Mouse (Mus musculus): ENCODE data around the gene Setd5. TPM values are rescaled to one million over a fixed set of nuclear protein-coding genes. Genes with fewer than 3 reads are reported as not detected.

The Setd5 gene
- polyA plus RNA-seq, 1 experiment from 2014 or later, result 47.5 TPM

- Histone ChIP-seq H3K36me3 (peaks cover 52% of the 10 kb centered on the region), H3K9me3 (no peaks in the 10 kb centered on the region), H3K9ac (no peak overlapping the region), H3K4me2 (no peak overlapping the region), H3K4me1 (replicated peaks) (no peaks in the 10 kb centered on the region), H3K4me3 (no peak overlapping the region), H3K27me3 (no peaks in the 10 kb centered on the region), H3K27ac (replicated peaks) (no peak overlapping the region)
- ATAC-seq (ENCODE audit: low FRiP score, low read depth), result no peak
- WGBS, result 88% methylated on average over 6 of the region's 6 CpGs
Observed at GRCm38 (mm10) chr6:113154886-113155285, 77.7 kb downstream of the Setd5 start.

GRCm38 (mm10) chr6:113156064-113156463 is 78.9 kb downstream of the Setd5 start:
- Histone ChIP-seq H3K9me3 (no peaks in the 10 kb centered on the region), H3K4me2 (no peak overlapping the region), H3K4me3 (no peak overlapping the region), H3K4me1 (replicated peaks) (no peaks in the 10 kb centered on the region), H3K9ac (no peak overlapping the region), H3K27me3 (no peaks in the 10 kb centered on the region), H3K27ac (replicated peaks) (no peak overlapping the region), H3K36me3 (peaks cover 41% of the 10 kb centered on the region)
- WGBS, result 95% methylated on average over 4 of the region's 4 CpGs
- no peak for ATAC-seq (ENCODE audit: low FRiP score, low read depth)

- WGBS, result 96% methylated on average over 10 of the region's 10 CpGs
- no peak for ATAC-seq (ENCODE audit: low FRiP score, low read depth)
- H3K9me3 ChIP-seq, result no peaks in the 10 kb centered on the region
- H3K4me2 ChIP-seq, result no peak overlapping the region
- no peaks in the 10 kb centered on the region for H3K4me1 ChIP-seq (replicated peaks)
- no peak overlapping the region for H3K9ac ChIP-seq
- H3K27ac ChIP-seq (replicated peaks), result no peak overlapping the region
- H3K27me3 ChIP-seq, result no peaks in the 10 kb centered on the region
- H3K36me3 ChIP-seq, result peaks cover 9% of the 10 kb centered on the region
- H3K4me3 ChIP-seq, result no peak overlapping the region
Observed at GRCm38 (mm10) chr6:113160106-113160505, 82.9 kb downstream of the Setd5 start.

- Histone ChIP-seq H3K27me3 (no peaks in the 10 kb centered on the region), H3K4me3 (no peak overlapping the region), H3K4me1 (replicated peaks) (no peaks in the 10 kb centered on the region), H3K9me3 (no peaks in the 10 kb centered on the region), H3K9ac (no peak overlapping the region), H3K36me3 (no peaks in the 10 kb centered on the region), H3K4me2 (no peak overlapping the region), H3K27ac (replicated peaks) (no peak overlapping the region)
- ATAC-seq (ENCODE audit: low FRiP score, low read depth), result no peak
- whole genome bisulfite sequencing, result 91% methylated on average over 1 of the region's 1 CpGs
Observed at GRCm38 (mm10) chr6:113161982-113162381, 84.8 kb downstream of the Setd5 start.

GRCm38 (mm10) chr6:113163513-113163912 is 86.3 kb downstream of the Setd5 start:
- Histone ChIP-seq H3K27ac (replicated peaks) (no peak overlapping the region), H3K4me1 (replicated peaks) (no peaks in the 10 kb centered on the region), H3K27me3 (no peaks in the 10 kb centered on the region), H3K9me3 (no peaks in the 10 kb centered on the region), H3K9ac (no peak overlapping the region), H3K4me2 (no peak overlapping the region), H3K36me3 (no peaks in the 10 kb centered on the region), H3K4me3 (no peak overlapping the region)
- no peak for ATAC-seq (ENCODE audit: low FRiP score, low read depth)

- Histone ChIP-seq H3K36me3 (peaks cover 12% of the 10 kb centered on the region), H3K27ac (replicated peaks) (no peak overlapping the region)
Observed at GRCm38 (mm10) chr6:113166661-113167251, 89.6 kb downstream of the Setd5 start.

GRCm38 (mm10) chr6:113168316-113168975 is 91.3 kb downstream of the Setd5 start:
- no peak overlapping the region for H3K9ac ChIP-seq
- H3K9me3 ChIP-seq, result no peaks in the 10 kb centered on the region
- H3K36me3 ChIP-seq, result peaks cover 13% of the 10 kb centered on the region
- no peak overlapping the region for H3K27ac ChIP-seq (replicated peaks)
- no peak for ATAC-seq (ENCODE audit: low FRiP score, low read depth)
- 94% methylated on average over 7 of the region's 7 CpGs for WGBS
- H3K27me3 ChIP-seq, result no peaks in the 10 kb centered on the region
- H3K4me1 ChIP-seq (replicated peaks), result no peaks in the 10 kb centered on the region
- H3K4me2 ChIP-seq, result no peak overlapping the region
- H3K4me3 ChIP-seq, result no peak overlapping the region

More at GRCm38 (mm10) chr6:113166661-113167251, 89.6 kb downstream of the Setd5 start:
- H3K4me3 ChIP-seq, result no peak overlapping the region
- no peaks in the 10 kb centered on the region for H3K4me1 ChIP-seq (replicated peaks)
- no peak overlapping the region for H3K9ac ChIP-seq
- no peak overlapping the region for H3K4me2 ChIP-seq
- 68% methylated on average over 17 of the region's 17 CpGs for WGBS
- ATAC-seq (ENCODE audit: low FRiP score, low read depth), result no peak
- no peaks in the 10 kb centered on the region for H3K9me3 ChIP-seq
- no peaks in the 10 kb centered on the region for H3K27me3 ChIP-seq

GRCm38 (mm10) chr6:113169852-113170251 is 92.7 kb downstream of the Setd5 start:
- Histone ChIP-seq H3K4me2 (no peak overlapping the region), H3K27ac (replicated peaks) (no peak overlapping the region)

GRCm38 (mm10) chr6:113170651-113171050 is 93.5 kb downstream of the Setd5 start:
- H3K9me3 ChIP-seq, result no peaks in the 10 kb centered on the region
- H3K4me1 ChIP-seq (replicated peaks), result no peaks in the 10 kb centered on the region
- no peak overlapping the region for H3K4me3 ChIP-seq
- WGBS, result 97% methylated on average over 8 of the region's 8 CpGs
- H3K9ac ChIP-seq, result no peak overlapping the region
- H3K4me2 ChIP-seq, result no peak overlapping the region
- no peak overlapping the region for H3K27ac ChIP-seq (replicated peaks)
- peaks cover 23% of the 10 kb centered on the region for H3K36me3 ChIP-seq
- ATAC-seq (ENCODE audit: low FRiP score, low read depth), result no peak
- H3K27me3 ChIP-seq, result no peaks in the 10 kb centered on the region

More at GRCm38 (mm10) chr6:113169852-113170251, 92.7 kb downstream of the Setd5 start:
- peaks cover 23% of the 10 kb centered on the region for H3K36me3 ChIP-seq
- no peaks in the 10 kb centered on the region for H3K4me1 ChIP-seq (replicated peaks)
- no peak overlapping the region for H3K9ac ChIP-seq
- no peak for ATAC-seq (ENCODE audit: low FRiP score, low read depth)
- H3K9me3 ChIP-seq, result no peaks in the 10 kb centered on the region
- 74% methylated on average over 3 of the region's 3 CpGs for WGBS
- H3K4me3 ChIP-seq, result no peak overlapping the region
- no peaks in the 10 kb centered on the region for H3K27me3 ChIP-seq

- Histone ChIP-seq H3K4me2 (no peak overlapping the region), H3K27me3 (no peaks in the 10 kb centered on the region), H3K9me3 (no peaks in the 10 kb centered on the region), H3K27ac (replicated peaks) (no peak overlapping the region), H3K9ac (no peak overlapping the region), H3K4me3 (no peak overlapping the region), H3K36me3 (peaks cover 28% of the 10 kb centered on the region), H3K4me1 (replicated peaks) (no peaks in the 10 kb centered on the region)
- ATAC-seq (ENCODE audit: low FRiP score, low read depth), result no peak
Observed at GRCm38 (mm10) chr6:113172011-113172410, 94.8 kb downstream of the Setd5 start.

GRCm38 (mm10) chr6:113172568-113172967 is 95.4 kb downstream of the Setd5 start:
- Histone ChIP-seq H3K4me3 (no peak overlapping the region), H3K9me3 (no peaks in the 10 kb centered on the region), H3K4me2 (no peak overlapping the region), H3K36me3 (peaks cover 28% of the 10 kb centered on the region), H3K27me3 (no peaks in the 10 kb centered on the region), H3K27ac (replicated peaks) (no peak overlapping the region), H3K9ac (no peak overlapping the region), H3K4me1 (replicated peaks) (no peaks in the 10 kb centered on the region)
- no peak for ATAC-seq (ENCODE audit: low FRiP score, low read depth)
- WGBS, result 85% methylated on average over 1 of the region's 1 CpGs

GRCm38 (mm10) chr6:113175469-113175868 is 98.3 kb downstream of the Setd5 start:
- H3K4me1 ChIP-seq (replicated peaks), result peaks cover 27% of the 10 kb centered on the region
- peaks cover 28% of the 10 kb centered on the region for H3K36me3 ChIP-seq
- H3K27ac ChIP-seq (replicated peaks), result no peak overlapping the region
- H3K9ac ChIP-seq, result no peak overlapping the region
- H3K27me3 ChIP-seq, result no peaks in the 10 kb centered on the region
- ATAC-seq (ENCODE audit: low FRiP score, low read depth), result no peak
- no peak overlapping the region for H3K4me3 ChIP-seq
- WGBS, result 99% methylated on average over 3 of the region's 3 CpGs
- H3K9me3 ChIP-seq, result no peaks in the 10 kb centered on the region
- no peak overlapping the region for H3K4me2 ChIP-seq

GRCm38 (mm10) chr6:113176613-113177012 is 99.4 kb downstream of the Setd5 start:
- Histone ChIP-seq H3K27ac (replicated peaks) (no peak overlapping the region), H3K9me3 (no peaks in the 10 kb centered on the region), H3K4me1 (replicated peaks) (peaks cover 27% of the 10 kb centered on the region), H3K36me3 (peaks cover 17% of the 10 kb centered on the region), H3K4me2 (no peak overlapping the region), H3K27me3 (no peaks in the 10 kb centered on the region), H3K4me3 (no peak overlapping the region), H3K9ac (no peak overlapping the region)
- no peak for ATAC-seq (ENCODE audit: low FRiP score, low read depth)
- WGBS, result 84% methylated on average over 8 of the region's 8 CpGs
